Mouse (Mus musculus) gastrocnemius, adult 2 months (tissue): ENCODE results near the gene Pdcd4. TPM values are rescaled to one million over a fixed set of nuclear protein-coding genes. Genes with fewer than 3 reads are reported as not detected.

Source experiments
- DNase-seq: peaks from one replicate; pipeline ENCODE4 v3.0.0; 2022
- H3K27ac ChIP-seq: fragments of 200-600 bp; 2 replicates; pipeline ENCODE4 v1.8.1; 2022; ENCODE audit warnings: mild to moderate bottlenecking
- H3K4me3 ChIP-seq: fragments of 200-600 bp; 2 replicates; pipeline ENCODE4 v1.8.1; 2022; ENCODE audit warnings: mild to moderate bottlenecking, moderate library complexity
- CTCF ChIP-seq: fragments of 200-600 bp; IDR thresholded peaks from 2 replicates; pipeline ENCODE4 v1.8.1; 2022; ENCODE audit warnings: antibody characterized with exemption, mild to moderate bottlenecking, moderate library complexity
- intact Hi-C: fragments of 180-260 bp; cut with DNase I; formaldehyde crosslinking; loops from one replicate; pipeline ENCODE4 v1.15.1; 2025
- total RNA-seq, 2 experiments: library from RNA; stranded (reverse); gene quantifications; 2 replicates each; pipeline ENCODE4 v1.2.3; 2021

Gene Pdcd4
- total RNA-seq, 2 experiments from 2014 or later: 14.8 to 16.8 TPM

DNA sequence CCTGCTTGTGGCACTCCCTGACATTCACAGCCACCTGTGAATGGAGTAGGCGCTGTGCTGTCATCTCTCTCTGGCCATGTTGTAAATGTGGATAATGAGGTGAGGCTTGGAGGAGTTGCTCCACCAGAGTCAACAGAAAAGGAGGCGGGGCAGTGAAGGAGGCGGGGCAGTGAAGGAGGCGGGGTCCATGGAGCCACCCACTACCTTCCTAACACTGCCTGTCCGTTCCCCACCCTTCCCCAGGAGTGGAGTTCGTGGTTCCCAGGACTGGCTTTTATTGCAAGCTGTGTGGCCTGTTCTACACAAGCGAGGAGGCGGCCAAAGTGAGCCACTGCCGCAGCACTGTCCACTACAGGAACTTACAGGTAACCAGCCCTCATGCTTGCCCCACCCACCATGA, 32.9 kb upstream of the Pdcd4 start:
- no peak overlapping the region for H3K4me3 ChIP-seq
- no peak for TF ChIP-seq CTCF
- no peak for DNase-seq
- no peak overlapping the region for H3K27ac ChIP-seq
- intact Hi-C loops: no loop called here

DNA sequence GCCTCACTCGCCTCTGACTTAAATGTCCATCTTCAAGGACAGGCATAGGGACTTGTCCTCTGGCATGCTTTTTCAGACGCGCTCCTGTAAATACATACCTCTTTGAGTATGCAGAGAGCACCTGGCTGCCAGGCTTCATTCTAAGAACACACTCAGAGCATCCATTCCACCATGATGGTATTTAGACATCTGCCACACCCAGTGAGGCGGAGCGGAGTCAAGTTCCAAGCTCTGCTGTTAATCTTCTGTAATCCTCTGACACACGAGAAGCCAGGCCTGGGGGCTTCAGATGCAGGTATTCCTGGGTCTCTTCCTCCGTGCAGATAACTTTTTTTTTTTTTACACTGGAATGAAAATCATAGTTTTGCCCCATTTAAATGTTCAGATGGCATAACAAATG, 32.4 kb upstream of the Pdcd4 start:
- Histone ChIP-seq H3K27ac (no peak overlapping the region), H3K4me3 (no peak overlapping the region)
- intact Hi-C loops: no loop called here
- no peak for TF ChIP-seq CTCF
- DNase-seq: no peak

DNA sequence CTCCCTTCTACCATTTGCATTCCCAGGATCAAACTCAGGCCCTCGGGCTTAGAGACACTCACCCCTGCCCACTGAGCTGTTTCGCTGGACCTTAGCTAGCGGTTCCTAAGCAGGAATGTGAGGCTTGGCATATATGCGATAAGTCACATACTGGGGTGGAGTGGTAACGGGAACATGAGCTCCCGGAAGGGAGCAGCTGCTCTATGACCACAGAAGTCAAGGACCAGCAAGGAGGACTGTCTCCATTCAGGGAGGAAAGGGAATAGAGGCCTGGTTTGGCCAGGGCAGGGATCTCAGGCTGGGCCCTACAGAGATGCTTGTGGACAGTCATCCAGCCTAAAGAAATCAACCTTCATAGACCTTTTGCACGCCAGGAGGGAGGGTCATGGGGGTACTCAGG, 30.7 kb upstream of the Pdcd4 start:
- DNase-seq: no peak

DNA sequence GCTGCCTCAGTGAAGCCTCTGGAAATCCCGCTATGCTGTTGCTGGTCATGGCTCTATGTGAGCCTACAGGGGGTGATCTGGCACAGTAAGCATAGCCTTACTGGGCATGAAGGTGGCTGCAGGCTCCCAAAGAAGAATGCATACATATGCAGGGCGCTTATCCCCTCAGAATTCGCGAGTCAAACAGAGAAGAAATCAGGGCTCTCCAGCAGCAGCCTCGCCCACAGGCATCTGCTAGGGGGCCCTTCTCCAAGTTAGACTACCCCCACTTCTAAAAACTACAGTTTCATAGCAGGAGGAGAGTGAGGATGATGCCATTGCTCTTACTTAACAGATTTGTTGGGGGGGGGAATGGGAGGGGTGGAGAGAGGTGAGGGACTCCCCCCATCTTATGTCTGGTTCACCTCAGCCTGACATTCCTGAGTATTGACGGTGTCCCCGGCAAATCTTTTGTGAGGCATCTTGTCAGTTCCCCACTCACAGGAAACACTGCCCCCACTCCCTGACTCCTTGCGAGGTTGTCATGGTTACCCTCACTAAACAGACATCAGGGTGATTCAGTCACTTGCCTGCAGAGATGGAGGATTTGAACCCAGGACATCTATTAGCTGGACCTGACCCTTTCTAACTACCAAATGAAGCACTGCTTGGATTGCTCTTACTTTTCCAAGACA, 29.3 kb upstream of the Pdcd4 start:
- Histone ChIP-seq H3K4me3 (no peak overlapping the region), H3K27ac (no peak overlapping the region)
- DNase-seq: no peak
- TF ChIP-seq CTCF: no peak
- intact Hi-C loops: no loop called here

More for the DNA sequence above, 30.7 kb upstream of the Pdcd4 start:
- intact Hi-C loops: no loop called here
- Histone ChIP-seq H3K27ac (no peak overlapping the region), H3K4me3 (no peak overlapping the region)
- TF ChIP-seq CTCF: no peak

DNA sequence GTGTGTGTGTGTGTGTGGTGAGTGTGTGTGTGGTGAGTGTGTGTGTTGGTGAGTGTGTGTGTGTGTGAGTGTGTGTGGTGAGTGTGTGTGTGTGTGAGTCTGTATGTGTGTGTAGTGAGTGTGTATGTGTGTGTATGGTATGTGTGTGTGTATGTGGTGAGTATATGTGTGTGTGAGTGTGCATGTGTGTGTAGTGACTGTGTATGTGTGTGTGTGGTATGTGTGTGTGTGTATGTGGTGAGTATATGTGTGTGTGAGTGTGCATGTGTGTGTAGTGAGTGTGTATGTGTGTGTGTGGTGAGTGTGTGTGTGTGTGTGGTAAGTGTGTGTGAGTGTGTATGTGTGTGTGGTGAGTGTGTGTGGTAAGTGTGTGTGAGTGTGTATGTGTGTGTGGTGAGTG, 24.8 kb upstream of the Pdcd4 start:
- no peak for TF ChIP-seq CTCF
- intact Hi-C loops: no loop called here
- H3K27ac ChIP-seq: no peak overlapping the region
- DNase-seq: no peak
- no peak overlapping the region for H3K4me3 ChIP-seq

DNA sequence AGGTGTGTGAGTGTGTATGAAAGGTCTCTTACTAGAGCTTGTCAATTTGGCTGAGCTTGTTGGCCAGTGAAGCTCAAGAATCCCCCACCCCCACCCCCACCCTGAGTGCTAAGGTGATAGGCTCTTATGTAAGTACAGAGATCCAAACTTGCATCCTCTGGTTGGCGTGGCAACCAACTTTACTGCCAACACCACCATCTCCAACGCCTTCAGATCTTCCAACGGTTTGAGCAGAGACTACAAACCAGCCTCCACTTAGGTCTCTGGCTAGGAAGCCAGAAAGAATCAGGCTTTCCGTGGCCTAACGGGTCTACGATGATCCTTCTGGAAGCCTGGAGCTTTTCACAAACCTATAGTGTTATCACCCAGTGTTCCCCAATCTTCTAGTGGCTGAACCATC, 23.9 kb upstream of the Pdcd4 start:
- Histone ChIP-seq H3K4me3 (no peak overlapping the region), H3K27ac (no peak overlapping the region)
- no peak for DNase-seq
- TF ChIP-seq CTCF: no peak
- intact Hi-C loops: no loop called here

DNA sequence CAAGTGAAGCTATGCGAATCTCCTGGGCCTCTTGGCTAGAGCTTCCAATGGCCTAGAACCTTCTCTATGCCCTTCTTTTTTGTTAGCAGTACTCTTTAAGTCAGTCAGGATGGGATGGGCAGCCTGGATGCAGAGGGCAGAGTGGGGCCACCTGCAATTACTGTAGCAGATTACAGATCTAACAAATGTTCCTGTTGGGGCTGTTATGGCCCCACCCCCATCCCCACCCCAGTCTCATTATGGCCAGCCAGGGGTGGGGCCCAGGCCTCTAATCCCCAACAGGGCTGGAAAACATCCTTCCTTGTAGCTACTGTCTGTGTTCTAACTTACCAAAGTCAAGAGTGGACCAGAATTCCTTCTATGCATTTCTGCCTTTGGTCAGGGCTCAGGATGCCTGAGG, 23.2 kb upstream of the Pdcd4 start:
- TF ChIP-seq CTCF: no peak
- H3K27ac ChIP-seq: no peak overlapping the region

DNA sequence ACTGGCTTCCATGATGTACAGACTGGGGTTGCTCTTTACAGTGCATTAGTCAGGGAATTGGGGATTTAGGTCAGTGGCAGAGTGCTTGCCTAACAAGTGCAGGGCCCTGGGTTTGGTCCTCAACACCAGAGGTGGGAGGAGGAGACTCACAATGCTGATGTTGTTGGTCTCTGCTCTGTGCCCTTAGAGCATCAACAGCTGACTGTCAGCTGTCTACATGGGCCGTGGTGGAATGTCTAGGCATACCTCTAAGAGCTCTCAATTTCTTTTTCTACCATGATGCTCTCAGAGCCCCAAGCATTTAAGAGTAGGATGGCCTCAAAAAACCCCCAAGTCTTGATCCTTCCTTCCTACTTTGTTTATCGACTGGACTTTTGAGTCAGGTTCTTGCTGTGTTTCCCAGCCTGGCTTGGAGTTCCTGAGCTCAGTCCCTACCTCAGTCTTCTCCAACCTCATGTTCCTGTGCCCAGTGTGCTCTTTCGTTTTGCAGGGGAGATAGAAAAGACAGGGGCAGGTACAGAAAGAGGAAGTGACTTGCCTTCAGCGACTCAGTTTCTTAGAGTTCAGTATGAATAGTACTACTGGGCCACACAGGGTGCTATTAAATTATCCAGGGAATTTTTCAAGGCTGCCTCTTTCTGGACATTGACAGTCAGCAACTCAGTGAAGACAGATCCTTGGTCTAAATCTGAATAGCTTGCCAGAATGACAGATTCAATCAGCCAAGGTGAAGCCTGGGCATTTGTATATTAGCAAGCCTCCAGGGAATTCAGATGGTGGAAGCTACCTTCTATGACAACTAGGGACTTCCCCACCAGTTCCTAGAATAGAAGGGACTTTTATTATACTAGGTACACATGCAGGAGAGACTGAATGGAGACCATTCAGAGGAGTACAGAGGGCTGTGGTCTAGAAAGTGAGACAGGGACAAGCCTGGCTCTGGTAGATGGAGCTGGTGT, 22.3 kb upstream of the Pdcd4 start:
- intact Hi-C loops: no loop called here
- no peak for TF ChIP-seq CTCF
- no peak overlapping the region for H3K27ac ChIP-seq
- no peak for DNase-seq
- no peak overlapping the region for H3K4me3 ChIP-seq

More for the DNA sequence above, 23.2 kb upstream of the Pdcd4 start:
- intact Hi-C loops: no loop called here
- H3K4me3 ChIP-seq: no peak overlapping the region
- no peak for DNase-seq

DNA sequence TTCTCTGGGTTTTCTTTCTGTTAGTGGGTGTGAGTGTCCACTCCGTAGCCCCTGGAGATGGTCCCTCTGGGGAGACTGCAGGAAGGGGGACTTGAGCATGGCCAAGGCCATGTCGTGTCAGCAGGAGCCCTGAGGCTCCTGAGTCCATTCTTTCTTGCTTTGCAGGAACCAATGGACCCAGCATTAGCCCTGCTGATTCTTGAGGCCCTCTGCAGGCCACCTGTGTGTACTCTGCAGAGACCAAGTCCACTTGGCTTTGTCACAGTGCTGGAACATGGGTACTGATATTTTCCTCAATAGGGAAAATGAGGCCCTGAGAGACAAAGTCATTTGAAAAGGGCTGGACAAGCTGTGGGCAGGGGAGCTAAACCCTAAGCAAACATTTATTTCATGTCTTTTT, 21.5 kb upstream of the Pdcd4 start:
- Histone ChIP-seq H3K4me3 (no peak overlapping the region), H3K27ac (no peak overlapping the region)
- intact Hi-C loops: no loop called here
- DNase-seq: no peak
- peak; percentile 30; the same call in 1 of the 2 replicates for TF ChIP-seq CTCF

DNA sequence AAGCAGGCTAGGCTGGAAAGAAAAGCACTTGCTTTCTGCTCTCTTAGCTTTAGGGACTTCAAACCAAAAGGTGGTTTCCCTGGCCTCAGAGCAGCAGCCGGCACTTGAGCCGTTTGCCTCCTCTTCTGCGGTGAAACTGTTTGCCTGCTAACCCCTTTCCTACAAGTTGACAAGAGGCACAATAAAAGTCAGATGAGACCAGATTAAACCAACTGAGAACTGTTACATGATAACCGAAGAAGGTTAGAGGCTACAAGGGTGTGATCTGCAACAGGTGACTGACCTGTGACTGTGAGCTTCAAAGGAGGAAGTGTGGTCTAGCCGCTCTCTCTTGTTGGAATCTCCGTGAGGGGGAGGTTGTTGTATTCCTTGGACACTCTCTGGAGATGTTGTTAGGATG, 20.5 kb upstream of the Pdcd4 start:
- DNase-seq: no peak
- no peak overlapping the region for H3K4me3 ChIP-seq
- TF ChIP-seq CTCF: no peak
- no peak overlapping the region for H3K27ac ChIP-seq
- intact Hi-C loops: no loop called here

DNA sequence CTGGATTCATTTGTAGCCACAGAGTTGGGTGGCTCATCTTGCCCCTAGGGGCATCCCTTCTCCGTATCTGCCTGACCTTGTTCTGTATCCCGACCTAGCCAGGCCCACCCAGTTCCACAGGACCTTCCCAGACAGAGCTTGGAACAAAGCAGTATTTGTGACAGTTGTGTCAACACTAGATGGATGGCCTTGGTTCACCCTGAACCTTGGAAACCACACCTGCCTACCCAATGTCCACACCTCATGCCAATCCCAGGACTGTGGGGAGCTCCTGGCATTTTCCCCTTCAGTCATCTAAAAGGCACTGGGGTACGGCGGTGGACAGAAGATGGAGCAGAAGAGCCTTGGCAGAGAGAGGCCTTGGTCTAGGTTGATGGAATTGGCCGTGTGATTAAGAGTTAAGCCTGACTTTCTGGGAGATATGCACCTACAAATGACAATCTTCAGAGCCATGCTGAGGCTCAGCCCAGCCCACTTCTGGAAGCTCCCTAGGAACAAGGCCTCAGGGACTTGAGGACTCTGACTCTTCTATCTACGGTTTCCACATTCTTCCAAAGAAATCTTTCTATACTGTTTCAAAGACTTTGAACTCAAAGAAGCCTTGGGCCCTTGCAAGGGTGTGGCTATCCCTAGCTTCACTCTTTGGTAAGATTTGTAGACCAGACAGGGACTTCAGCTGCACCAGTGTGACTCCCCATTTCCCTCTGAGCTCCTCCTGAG, 18.9 kb upstream of the Pdcd4 start:
- Histone ChIP-seq H3K4me3 (no peak overlapping the region), H3K27ac (no peak overlapping the region)
- no peak for TF ChIP-seq CTCF
- intact Hi-C loops: no loop called here
- no peak for DNase-seq

DNA sequence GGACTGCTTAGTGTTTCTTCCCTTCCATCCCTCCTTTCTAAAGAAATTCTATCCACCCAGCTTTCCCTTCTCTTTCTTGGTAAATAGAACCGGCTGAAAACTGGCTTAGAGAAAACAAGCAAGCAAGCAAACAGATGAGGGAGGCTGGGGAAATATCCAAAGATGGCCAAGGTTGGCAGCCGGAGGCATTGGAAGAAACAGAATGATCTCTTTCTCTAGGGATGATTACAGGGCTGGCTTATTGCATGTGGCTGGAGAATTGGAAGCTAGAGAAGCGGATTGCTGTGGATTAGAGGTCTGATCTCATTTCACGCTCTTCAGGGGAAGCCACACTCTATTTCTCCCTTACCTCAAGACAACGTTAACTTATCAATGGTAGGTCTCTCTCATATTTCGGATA, 16.8 kb upstream of the Pdcd4 start:
- Histone ChIP-seq H3K27ac (no peak overlapping the region), H3K4me3 (no peak overlapping the region)
- TF ChIP-seq CTCF: no peak
- no peak for DNase-seq
- intact Hi-C loops: no loop called here

DNA sequence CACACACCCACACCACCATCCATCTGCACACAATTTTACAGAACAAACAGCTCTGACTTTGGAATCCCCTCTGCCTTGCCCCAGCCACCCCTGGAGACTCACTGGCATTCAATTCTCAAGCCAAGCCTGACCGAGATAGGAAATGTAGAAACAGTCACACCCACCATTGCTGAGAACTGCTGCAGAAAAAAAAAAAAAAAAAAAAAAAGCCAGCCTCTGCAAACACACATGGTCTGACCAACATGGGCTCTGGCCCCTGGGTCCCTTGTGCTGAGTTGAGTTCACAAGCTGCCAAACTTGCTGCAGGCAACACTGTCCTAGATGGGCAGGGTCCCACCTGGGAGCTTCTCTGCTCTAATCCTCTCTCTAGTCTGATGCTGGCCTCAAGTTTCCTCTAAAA, 14.3 kb upstream of the Pdcd4 start:
- DNase-seq: no peak
- TF ChIP-seq CTCF: no peak
- H3K4me3 ChIP-seq: no peak overlapping the region
- intact Hi-C loops: no loop called here
- H3K27ac ChIP-seq: no peak overlapping the region
